Mouse (Mus musculus) layer of hippocampus, postnatal 25 days (tissue): ENCODE measurements around the gene Cdc6. TPM values are rescaled to one million over a fixed set of nuclear protein-coding genes. Genes with fewer than 3 reads are reported as not detected.
A peak's percentile ranks its signal among the peaks of the same experiment; 100 is the strongest.

Experiments used
- DNase-seq, 2 experiments: peaks; one replicate each; pipeline ENCODE4 v3.0.0; 2022; ENCODE audit warnings: mixed read lengths in 2 of 2, low spot score in 1 of 2; ENCODE audit errors: extremely low spot score in 1 of 2
- total RNA-seq, 2 experiments: library from RNA; stranded (reverse); gene quantifications; 2 replicates each; pipeline ENCODE4 v1.2.3; 2021

Cdc6 gene
- under 1 TPM; 0.54 to 0.94 TPM for total RNA-seq

DNA sequence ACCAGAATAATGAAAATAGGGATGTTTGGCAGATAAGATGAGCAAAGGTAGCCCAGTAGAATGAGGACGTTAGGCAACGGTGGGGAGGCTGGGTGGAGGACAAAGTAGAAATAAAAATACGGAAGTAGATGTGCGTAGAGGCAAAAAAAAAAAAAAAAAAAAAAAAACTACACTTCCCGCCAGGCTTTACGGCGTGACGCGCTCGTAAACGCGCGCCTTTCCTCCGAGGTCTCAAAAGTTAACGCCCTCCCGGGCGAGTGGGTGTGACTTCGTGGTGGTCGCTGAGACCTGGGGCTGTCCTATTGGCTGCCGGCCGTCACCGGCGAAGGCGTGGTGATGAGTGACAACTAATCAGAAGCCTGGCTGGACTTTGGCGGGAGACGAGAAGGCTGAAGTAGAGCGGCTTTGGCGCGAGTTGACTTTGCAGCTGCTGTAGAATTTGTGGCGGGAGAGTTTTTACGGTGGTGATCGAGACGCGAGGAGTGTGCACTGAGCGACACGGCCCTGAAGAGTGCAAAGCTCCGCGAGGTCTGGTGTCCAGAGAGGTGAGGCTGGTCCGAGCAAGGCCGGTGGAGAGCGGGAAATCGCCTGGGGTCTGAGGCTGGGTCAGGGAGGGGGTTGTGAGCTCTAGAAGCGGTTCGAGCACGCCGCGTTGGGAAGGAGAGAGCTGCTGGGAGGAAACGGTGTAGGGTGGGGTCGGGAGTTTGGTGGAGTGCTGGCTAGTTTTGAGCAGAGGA is at the start of gene Cdc6:
Cdc6 (plus strand) TSS at position 365 of the 737 bp plus-strand sequence.
- peak; percentile 73 to 75 for DNase-seq

DNA sequence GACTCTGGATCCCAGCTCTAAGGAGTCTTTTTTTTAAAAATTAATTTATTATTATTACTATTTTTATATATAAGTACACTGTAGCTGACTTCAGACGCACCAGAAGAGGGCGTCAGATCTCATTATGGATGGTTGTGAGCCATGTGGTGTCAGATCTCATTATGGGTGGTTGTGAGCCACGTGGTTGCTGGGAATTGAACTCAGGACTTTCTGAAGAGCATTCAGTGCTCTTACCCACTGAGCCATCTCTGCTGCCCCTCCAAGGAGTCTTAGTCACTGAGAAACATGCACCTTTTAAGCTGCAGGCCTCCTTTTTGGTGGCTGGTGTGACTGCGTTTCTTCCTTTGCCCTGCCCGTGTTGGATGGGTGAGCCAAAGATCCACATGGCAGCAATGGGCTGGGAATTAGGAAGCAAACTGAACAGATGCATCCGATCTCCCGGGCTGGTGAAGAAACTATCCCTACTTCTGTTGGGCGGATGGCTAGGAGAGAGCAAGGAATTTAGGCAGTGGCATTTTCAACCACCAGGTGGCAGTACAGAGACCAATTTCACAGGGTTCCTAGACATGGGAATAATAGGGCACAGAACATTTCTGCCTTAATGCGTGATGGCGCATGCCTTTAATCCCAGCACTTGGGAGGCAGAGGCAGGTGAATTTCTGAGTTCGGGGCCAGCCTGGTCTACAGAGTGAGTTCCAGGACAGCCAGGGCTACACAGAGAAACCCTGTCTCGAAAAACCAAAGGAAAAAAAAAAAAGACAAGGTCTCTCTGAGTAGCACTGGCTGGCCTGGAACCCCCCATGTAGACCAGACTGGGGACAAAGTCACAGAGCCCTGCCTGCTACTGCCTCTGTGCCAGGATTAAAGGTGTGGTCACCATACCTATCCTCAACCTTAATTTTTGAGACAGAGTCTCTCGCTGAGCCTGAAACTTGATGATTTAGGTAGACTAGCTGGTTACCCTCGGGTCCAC is 48.6 kb upstream of the Cdc6 start:
- peak in 1 of 2 experiments; percentile 97 for DNase-seq

- peak; percentile 91 for DNase-seq
Measured at GRCm38 (mm10) chr11:98863028-98863750, 44.4 kb upstream of the Cdc6 start, which contains the start of gene Wipf2. TSS of gene Wipf2 (plus strand) at chr11:98863638.

GRCm38 (mm10) chr11:98863751-98864429 is 43.7 kb upstream of the Cdc6 start:
- DNase-seq: peak in 1 of 2 experiments; percentile 58

DNA sequence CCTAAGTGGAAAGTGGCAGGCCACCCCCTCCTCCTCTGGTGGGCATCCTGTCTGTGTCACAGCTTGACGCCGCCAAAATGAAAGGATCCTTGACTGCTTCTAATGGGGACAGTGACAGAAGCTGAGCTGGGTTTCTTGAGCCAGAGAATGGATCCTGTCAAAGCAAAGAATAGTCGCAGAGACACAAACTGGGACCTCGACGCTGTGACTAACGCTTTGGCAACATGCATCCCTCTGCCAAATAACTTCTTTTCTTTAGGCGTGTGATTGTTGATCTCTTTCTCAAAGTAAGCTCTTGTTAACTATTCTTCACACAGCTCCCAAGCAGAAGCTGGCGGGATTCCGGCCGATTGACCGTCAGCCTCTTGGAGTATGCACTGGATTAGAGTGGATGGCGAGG is 40.3 kb upstream of the Cdc6 start:
- no peak for DNase-seq

DNA sequence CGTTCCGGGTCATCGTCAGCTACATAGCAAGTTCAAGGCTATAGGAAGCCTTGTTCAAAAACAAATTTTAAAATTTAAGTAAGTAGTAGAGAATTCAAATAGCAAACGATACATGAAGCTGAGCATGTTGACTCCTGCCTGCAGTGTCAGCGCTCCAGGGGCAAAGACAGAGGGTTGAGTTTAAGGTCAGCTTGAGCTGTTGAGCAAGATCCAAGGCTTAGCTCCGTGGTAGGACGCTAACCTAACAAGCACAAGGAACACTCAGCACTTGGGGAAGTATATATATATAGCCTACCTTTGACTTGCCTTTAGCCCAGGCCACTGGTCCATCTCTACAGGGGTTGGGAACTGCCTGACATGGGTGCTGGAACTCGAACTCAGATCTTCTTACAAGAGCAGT is 37.7 kb upstream of the Cdc6 start:
- DNase-seq: no peak

DNA sequence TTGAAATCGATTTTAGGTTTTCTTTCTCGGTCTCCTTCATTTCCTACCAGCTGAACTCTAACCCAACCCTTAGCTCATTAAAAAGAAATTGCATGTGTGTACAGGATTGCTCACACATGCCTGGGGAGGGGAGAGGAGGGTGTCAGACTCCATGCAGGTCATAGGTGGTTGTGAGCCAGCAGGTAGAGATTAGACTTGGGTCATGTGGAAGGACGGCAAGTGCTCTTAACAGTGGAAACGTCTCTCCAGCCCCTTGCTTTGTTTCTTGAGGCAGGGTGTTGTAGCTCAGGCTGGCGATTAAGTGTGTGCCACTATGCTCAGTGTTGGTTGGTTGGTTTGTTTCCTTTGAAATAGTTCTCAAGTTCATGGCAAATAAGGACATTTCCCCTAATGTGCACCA is 36.8 kb upstream of the Cdc6 start:
- DNase-seq: no peak

- DNase-seq: no peak
Measured at GRCm38 (mm10) chr11:98871416-98871815, 36.2 kb upstream of the Cdc6 start.

DNA sequence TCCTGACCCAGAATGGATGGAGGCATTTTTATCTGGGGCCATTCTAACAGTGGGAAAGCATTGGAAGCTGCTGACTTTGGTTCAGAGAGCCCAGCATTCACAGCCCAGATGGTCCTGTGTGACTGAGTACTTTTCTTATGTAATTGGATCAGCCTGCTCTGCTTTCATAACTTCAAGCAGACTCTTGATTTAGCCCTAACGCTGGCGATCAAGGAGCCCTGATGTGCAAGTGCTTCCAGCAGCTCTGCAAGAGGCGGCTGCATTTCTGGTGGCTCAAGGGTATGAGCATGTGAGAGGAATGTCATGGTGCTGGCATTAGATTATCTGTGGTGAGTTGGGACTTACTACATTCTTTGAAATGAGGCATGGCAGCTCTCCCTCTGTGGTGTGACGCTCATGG is 35.6 kb upstream of the Cdc6 start:
- DNase-seq: no peak

- DNase-seq: no peak
Measured at GRCm38 (mm10) chr11:98873900-98874299, 33.7 kb upstream of the Cdc6 start.

DNA sequence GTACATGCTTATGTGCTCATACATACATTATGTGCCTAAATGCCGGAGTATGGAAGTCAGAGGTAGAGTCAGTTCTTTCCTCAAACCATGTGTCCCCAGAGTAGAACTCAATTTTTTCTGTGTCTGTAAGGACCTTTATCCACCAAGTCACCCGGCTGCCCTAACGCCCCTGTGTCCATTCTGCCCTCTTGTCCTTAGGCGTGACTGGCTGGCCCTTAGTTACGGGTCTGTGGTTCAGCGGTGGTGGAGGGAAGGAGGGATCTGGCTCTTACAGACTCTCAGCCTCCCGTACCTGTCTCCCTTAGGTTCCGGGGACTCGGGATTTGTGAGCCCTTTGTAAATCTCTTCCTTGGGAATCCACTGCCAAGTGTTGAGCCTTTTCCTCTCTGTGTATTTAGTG is 30.6 kb upstream of the Cdc6 start:
- DNase-seq: no peak

DNA sequence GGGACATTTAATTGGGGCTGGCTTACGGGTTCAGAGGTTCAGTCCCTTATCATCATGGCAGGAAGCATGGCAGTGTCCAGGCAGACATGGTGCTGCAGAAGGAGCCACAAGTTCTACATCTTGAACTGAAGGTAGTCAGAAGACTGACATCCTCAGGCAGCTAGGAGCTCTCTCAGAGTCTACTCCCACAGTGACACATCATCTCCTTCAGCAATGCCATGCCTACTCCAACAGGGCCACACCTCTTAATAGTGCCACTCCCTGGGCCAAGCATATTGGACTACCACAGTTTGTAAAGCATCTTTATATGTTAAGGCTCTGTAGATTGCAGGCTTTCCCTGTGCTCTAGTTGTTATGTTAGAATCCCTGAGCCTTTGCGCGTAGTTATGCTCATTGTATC is 19.9 kb upstream of the Cdc6 start:
- DNase-seq: no peak

DNA sequence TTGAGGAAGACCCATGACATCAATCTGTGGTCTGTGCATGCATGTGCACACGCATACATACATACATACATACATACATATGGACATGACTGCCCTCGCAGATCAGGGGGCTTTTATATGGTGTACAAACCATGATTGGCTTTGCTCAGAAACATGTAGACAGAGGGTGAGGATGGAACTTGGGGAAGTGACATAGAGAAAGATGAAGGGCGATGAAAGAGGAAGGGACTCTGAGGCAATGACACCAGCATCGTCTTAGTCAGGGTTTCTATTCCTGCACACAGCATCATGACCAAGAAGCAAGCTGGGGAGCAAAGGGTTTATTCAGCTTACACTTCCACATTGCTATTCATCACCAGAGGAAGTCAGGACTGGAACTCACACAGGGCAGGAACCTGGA is 18.5 kb upstream of the Cdc6 start:
- no peak for DNase-seq

GRCm38 (mm10) chr11:98889977-98890376 is 17.6 kb upstream of the Cdc6 start:
- DNase-seq: no peak

- no peak for DNase-seq
Measured at GRCm38 (mm10) chr11:98892426-98892825, 15.2 kb upstream of the Cdc6 start.

GRCm38 (mm10) chr11:98900529-98901125 is 7.0 kb upstream of the Cdc6 start:
- DNase-seq: no peak

GRCm38 (mm10) chr11:98902621-98903245 is 4.9 kb upstream of the Cdc6 start:
- DNase-seq: no peak

GRCm38 (mm10) chr11:98904577-98904976 is 3.0 kb upstream of the Cdc6 start:
- no peak for DNase-seq

DNA sequence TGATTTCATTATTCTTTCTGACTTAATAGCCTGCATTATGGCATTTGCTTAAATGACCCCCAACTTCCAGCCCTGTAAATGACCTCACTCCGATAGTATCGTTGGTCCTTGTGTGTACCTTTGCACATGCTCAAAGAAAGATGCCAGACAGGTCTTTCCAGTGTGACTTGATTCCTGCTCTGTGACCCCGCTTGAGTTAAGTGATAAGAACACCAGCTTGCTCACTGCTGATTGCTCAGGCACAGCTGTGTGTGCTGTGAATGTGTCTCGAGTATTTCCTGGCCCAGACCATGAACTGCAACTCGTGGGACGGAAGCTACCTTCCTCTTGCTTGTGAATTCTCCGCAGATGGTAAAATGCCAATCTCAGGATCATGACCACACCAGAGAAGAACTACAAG is 2.6 kb upstream of the Cdc6 start:
- no peak for DNase-seq
